Mouse (Mus musculus) limb, embryonic 14.5 days (tissue): ENCODE results near the gene Hist2h3c2. TPM values are rescaled to one million over a fixed set of nuclear protein-coding genes. Genes with fewer than 3 reads are reported as not detected.
"Not testable (repeated sequence)": the region's sequence is repeated elsewhere in the genome, so short reads cannot be mapped to it uniquely, and the experiment has no call there.

ENCODE experiments used
- ATAC-seq: fragments of 200-750 bp; cut with Nextera tagmentation; 2 replicates; pipeline ENCODE4 v1.8.0; 2017; ENCODE audit warnings: low read depth, moderate number of reproducible peaks, moderate TSS enrichment; ENCODE audit not compliant: low FRiP score
- DNase-seq: peaks from one replicate; pipeline ENCODE4 v3.0.0-alpha.2; 2015; ENCODE audit warnings: low spot score
- H3K27ac ChIP-seq: fragments of 300-500 bp; sonication (generic); replicated peaks from 2 replicates; pipeline ENCODE4 v1.5.1; 2014; ENCODE audit warnings: low read depth, mild to moderate bottlenecking, low read length, moderate library complexity, mixed read lengths
- H3K27me3 ChIP-seq: fragments of 300-500 bp; sonication (generic); 2 replicates; pipeline ENCODE4 v1.6.1; 2014; ENCODE audit warnings: low read length, mixed read lengths; ENCODE audit not compliant: control insufficient read depth, insufficient read depth
- H3K36me3 ChIP-seq: fragments of 300-500 bp; sonication (generic); 2 replicates; pipeline ENCODE4 v1.6.1; 2014; ENCODE audit warnings: mild to moderate bottlenecking, low read length, moderate library complexity, mixed read lengths; ENCODE audit not compliant: control insufficient read depth, insufficient read depth
- H3K4me1 ChIP-seq: fragments of 300-500 bp; sonication (generic); 2 replicates; pipeline ENCODE4 v1.6.1; 2014; ENCODE audit warnings: antibody characterized with exemption, low read length, mixed read lengths; ENCODE audit not compliant: control insufficient read depth, insufficient read depth
- H3K4me2 ChIP-seq: fragments of 300-500 bp; sonication (generic); replicated peaks from 2 replicates; pipeline ENCODE4 v1.6.1; 2014; ENCODE audit warnings: low read depth, mild to moderate bottlenecking, low read length, moderate library complexity; ENCODE audit not compliant: severe bottlenecking
- H3K4me3 ChIP-seq: fragments of 300-500 bp; sonication (generic); replicated peaks from 2 replicates; pipeline ENCODE4 v1.5.1; 2014; ENCODE audit warnings: low read length
- H3K9ac ChIP-seq: fragments of 300-500 bp; sonication (generic); 2 replicates; pipeline ENCODE4 v1.6.1; 2014; ENCODE audit warnings: mild to moderate bottlenecking, low read depth, low read length, moderate library complexity; ENCODE audit not compliant: severe bottlenecking
- H3K9me3 ChIP-seq: fragments of 300-500 bp; sonication (generic); 2 replicates; pipeline ENCODE4 v1.6.1; 2016; ENCODE audit warnings: low read length; ENCODE audit not compliant: control insufficient read depth
- POLR2A ChIP-seq: fragments of 200-500 bp; IDR thresholded peaks from 2 replicates; pipeline ENCODE4 v1.8.0; 2012; ENCODE audit warnings: inconsistent platforms, mild to moderate bottlenecking, moderate library complexity, borderline replicate concordance; ENCODE audit not compliant: insufficient read depth, insufficient read length; ENCODE audit errors: extremely low read depth
- WGBS: fragments of 180-500 bp; shearing (Covaris S2); extraction: QIAGEN DNeasy Blood & Tissue Kit; methylation state at CpG from one replicate; pipeline ENCODE4 v1.1.7; 2014; 5-methylcytosine and 5-hydroxymethylcytosine counted together
- polyA plus RNA-seq, 2 experiments: library from polyadenylated mRNA; depleted of rRNA in 1 of 2; stranded (reverse) in 1 of 2; unstranded in 1 of 2; fragments of >200 nt; fragmentation: Nextera tagmentation in 1 of 2; extraction: Ambion mirVana in 1 of 2; gene quantifications; 2 replicates each; pipeline versions ENCODE4 v1.2.1 to v1.2.3; 2012 to 2014

Hist2h3c2 gene
- polyA plus RNA-seq, 2 experiments, result 8.0 to 74.4 TPM

DNA sequence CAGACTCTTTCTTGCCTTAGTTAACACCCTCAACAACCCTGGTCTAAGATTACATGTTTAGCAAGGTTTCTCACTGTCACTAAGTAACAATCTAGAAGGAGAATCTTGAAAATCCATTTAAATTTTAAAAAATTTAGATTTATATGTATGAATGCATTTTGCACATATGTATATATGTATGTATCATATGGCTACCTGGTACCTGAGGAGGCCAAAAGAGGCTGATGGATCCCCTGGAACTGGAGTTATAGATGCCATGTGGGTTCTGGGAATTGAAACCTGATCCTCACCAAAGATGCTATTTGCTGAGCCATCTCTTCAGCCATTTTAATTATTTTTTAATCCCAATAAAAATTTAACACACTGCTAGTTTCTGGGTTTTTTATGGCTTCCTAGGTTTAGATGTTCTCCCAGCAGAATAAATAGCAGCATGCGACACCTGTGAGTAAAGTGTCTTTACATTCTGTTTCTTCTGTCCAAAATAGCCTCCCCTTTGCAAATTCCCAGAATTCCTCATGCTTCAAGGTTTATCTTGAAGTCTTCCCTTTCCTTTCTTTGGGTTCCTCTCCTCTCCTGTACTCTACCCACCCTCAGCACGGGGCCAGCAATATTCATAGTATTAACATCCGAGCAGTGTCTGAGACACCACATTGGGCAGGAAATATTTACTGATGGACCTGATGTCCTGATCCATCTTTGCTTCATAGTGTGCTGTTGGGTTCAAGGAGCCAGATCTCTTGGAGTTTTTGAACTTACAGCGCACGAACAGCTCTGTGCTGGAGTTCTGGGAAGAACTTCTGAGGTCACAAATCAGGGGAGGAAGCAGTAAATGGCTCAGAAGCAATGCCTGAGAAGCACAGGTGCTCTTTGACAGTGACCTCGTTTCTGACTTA is 9.5 kb upstream of the Hist2h3c2 start:
- H3K27me3 ChIP-seq, result no peaks in the 10 kb centered on the region
- H3K27ac ChIP-seq, result no peak overlapping the region
- H3K4me2 ChIP-seq, result peak overlapping the region; percentile 49
- DNase-seq, result no peak
- no peak for ATAC-seq
- TF ChIP-seq POLR2A, result no peak
- 36% methylated on average over 6 of the region's 6 CpGs for WGBS
- H3K9ac ChIP-seq, result peak overlapping the region; percentile 59; the same call in 1 of the 2 replicates
- no peaks in the 10 kb centered on the region for H3K36me3 ChIP-seq
- peak overlapping the region; percentile 39 for H3K4me3 ChIP-seq
- no peaks in the 10 kb centered on the region for H3K9me3 ChIP-seq
- H3K4me1 ChIP-seq, result peaks cover 22% of the 10 kb centered on the region

GRCm38 (mm10) chr3:96247356-96248140 is 8.6 kb upstream of the Hist2h3c2 start:
- DNase-seq (no peak), ATAC-seq (no peak)
- H3K4me3 ChIP-seq, result peak overlapping the region; percentile 39
- WGBS, result 2% methylated on average over 11 of the region's 11 CpGs
- TF ChIP-seq POLR2A, result no peak
- peaks cover 25% of the 10 kb centered on the region for H3K4me1 ChIP-seq
- H3K36me3 ChIP-seq, result no peaks in the 10 kb centered on the region
- no peaks in the 10 kb centered on the region for H3K9me3 ChIP-seq
- peak overlapping the region; percentile 59 for H3K9ac ChIP-seq
- peak overlapping the region; percentile 65; the same call in 1 of the 2 replicates for H3K27ac ChIP-seq
- peak overlapping the region; percentile 49 for H3K4me2 ChIP-seq
- no peaks in the 10 kb centered on the region for H3K27me3 ChIP-seq

GRCm38 (mm10) chr3:96246427-96246856 is 7.5 kb upstream of the Hist2h3c2 start, which contains the start of gene Hist2h3c1:
Hist2h3c1 (plus strand) TSS chr3:96246685.
- no CpG with 5 or more reads among the region's 47 CpGs for WGBS
- Histone ChIP-seq H3K4me3 (peak within 1 kb of the TSS; percentile 39), H3K27ac (peak within 1 kb of the TSS; percentile 65; the same call in 1 of the 2 replicates), H3K9ac (peak within 1 kb of the TSS; percentile 59), H3K4me2 (peak within 1 kb of the TSS; percentile 49), H3K4me1 (peaks cover 25% of the 10 kb centered on the region)
- not testable (repeated sequence) for H3K36me3 ChIP-seq, H3K9me3 ChIP-seq, H3K27me3 ChIP-seq, DNase-seq
- peak; percentile 86 for ATAC-seq

GRCm38 (mm10) chr3:96246018-96246417 is 7.1 kb upstream of the Hist2h3c2 start:
- Histone ChIP-seq H3K4me1 (peaks cover 26% of the 10 kb centered on the region), H3K4me2 (peak overlapping the region; percentile 28; the same call in 1 of the 2 replicates), H3K4me3 (peak overlapping the region; percentile 28)
- DNase-seq, H3K27ac ChIP-seq, H3K27me3 ChIP-seq, H3K9me3 ChIP-seq, H3K9ac ChIP-seq, H3K36me3 ChIP-seq: not testable (repeated sequence)
- ATAC-seq, result peak; percentile 5
- 0% methylated on average over 8 of the region's 21 CpGs for WGBS

GRCm38 (mm10) chr3:96245003-96245886 is 6.3 kb upstream of the Hist2h3c2 start, which contains the start of gene Hist2h2aa1:
Hist2h2aa1 (plus strand) TSS chr3:96245497.
- H3K27me3 ChIP-seq, H3K36me3 ChIP-seq, H3K9me3 ChIP-seq: not testable (repeated sequence)
- Histone ChIP-seq H3K9ac (peak within 1 kb of the TSS; percentile 68), H3K4me1 (peaks cover 27% of the 10 kb centered on the region), H3K27ac (peak within 1 kb of the TSS; percentile 96), H3K4me2 (peak within 1 kb of the TSS; percentile 58), H3K4me3 (peak within 1 kb of the TSS; percentile 52)
- peak; percentile 70 for DNase-seq
- WGBS, result under 1% methylated on average over 25 of the region's 88 CpGs
- ATAC-seq, result peak; percentile 89
